ENCODE assay signal across 28 mouse cellular contexts in the genomic region with DNA sequence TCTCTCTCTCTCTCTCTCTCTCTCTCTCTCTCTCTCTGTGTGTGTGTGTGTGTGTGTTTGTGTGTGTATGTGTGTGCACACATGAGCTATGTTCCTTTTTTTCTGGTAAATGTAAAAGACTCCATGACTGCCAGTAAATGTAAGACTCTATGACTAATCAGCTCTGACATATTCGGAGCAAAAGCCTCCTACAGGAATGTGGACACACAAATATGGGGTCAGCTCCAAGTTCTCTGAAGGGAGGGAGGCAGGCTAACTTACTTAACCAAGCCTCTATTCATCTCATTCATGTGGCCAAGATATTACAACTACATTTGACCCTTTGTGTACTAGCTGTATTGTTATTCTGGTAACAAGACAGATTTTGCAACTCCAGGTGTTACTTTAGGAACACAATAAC. TPM values are rescaled to one million over a fixed set of nuclear protein-coding genes. Genes with fewer than 3 reads are reported as not detected.
DNase-seq lines count a peak whose midpoint lies in the region; ATAC-seq and TF ChIP-seq lines count a peak whose summit lies in the region.
"Had no signal": no experiment of that assay in that cellular context is flagged by ENCODE, and none has a peak within 500 bp of the region (broad histone marks: within the 10 kb centered on the region; RNA-seq: fewer than 3 reads in every experiment).

No protein-coding gene starts in this region.

- ATAC-seq in lung, postnatal 0 days: no peak
- no peak for ATAC-seq in midbrain, embryonic 16.5 days
- ATAC-seq: CD4-positive, CD25-positive, alpha-beta regulatory T cell, adult 4 months; forebrain, embryonic 14.5 days; forebrain, embryonic 16.5 days had no signal

- no peaks in the 10 kb centered on the region for H3K4me1 ChIP-seq in lung, postnatal 0 days (ENCODE audit: insufficient read depth, low read depth, low read length)
- no peaks in the 10 kb centered on the region for H3K4me1 ChIP-seq in lung, adult 2 months (ENCODE audit: control insufficient read depth, insufficient read depth, low read length)
- no peaks in the 10 kb centered on the region for H3K4me1 ChIP-seq in midbrain, embryonic 16.5 days (ENCODE audit: control insufficient read depth, insufficient read depth, low read length)
- H3K4me1 ChIP-seq: embryonic facial prominence, embryonic 13.5 days; embryonic facial prominence, embryonic 15.5 days; forebrain, embryonic 10.5 days; forebrain, embryonic 12.5 days had no signal

- no peaks in the 10 kb centered on the region for H3K9me3 ChIP-seq in lung, postnatal 0 days (ENCODE audit: low read length)
- no peaks in the 10 kb centered on the region for H3K9me3 ChIP-seq in midbrain, embryonic 16.5 days (replicated peaks; ENCODE audit: control insufficient read depth, low read length, poor library complexity, severe bottlenecking)
- H3K9me3 ChIP-seq: embryonic facial prominence, embryonic 13.5 days; embryonic facial prominence, embryonic 15.5 days; forebrain, embryonic 10.5 days; forebrain, embryonic 12.5 days; G1E had no signal

- no peak overlapping the region for H3K9ac ChIP-seq in lung, postnatal 0 days (replicated peaks; ENCODE audit: low read depth)
- H3K9ac ChIP-seq in midbrain, embryonic 16.5 days (ENCODE audit: low read depth, low read length): no peak overlapping the region
- H3K9ac ChIP-seq: embryonic facial prominence, embryonic 13.5 days; embryonic facial prominence, embryonic 15.5 days; forebrain, embryonic 12.5 days had no signal

- no peak overlapping the region for H3K4me3 ChIP-seq in lung, postnatal 0 days (ENCODE audit: low read depth, low read length)
- no peak overlapping the region for H3K4me3 ChIP-seq in lung, adult 2 months (replicated peaks; ENCODE audit: extremely low read depth, low read depth, low read length)
- no peak overlapping the region for H3K4me3 ChIP-seq in midbrain, embryonic 16.5 days (ENCODE audit: low read depth, low read length)
- H3K4me3 ChIP-seq: embryonic facial prominence, embryonic 13.5 days; embryonic facial prominence, embryonic 15.5 days; erythroblast, embryonic 14.5 days; forebrain, embryonic 10.5 days; forebrain, embryonic 12.5 days had no signal

- peak; percentile 5 for DNase-seq in lung, postnatal 0 days (ENCODE audit: low spot score)
- no peak for DNase-seq in lung, adult 2 months
- peak; percentile 46 for DNase-seq in retina, embryonic 14.5 days (ENCODE audit: low spot score)
- no peak for DNase-seq in layer of hippocampus, adult 9-11 months
- DNase-seq: adrenal gland, adult 2 months; adrenal gland, postnatal 10 days; adrenal gland, postnatal 25 days; B cell, adult 2 months; cerebellum, adult 11 months; cerebellum, adult 18-20 months; cerebellum, adult 8-10 months; cerebellum, adult 9-11 months; cerebellum, postnatal 14 days; cerebellum, postnatal 36 days; embryo, embryonic 11 days had no signal

- H3K36me3 ChIP-seq in lung, postnatal 0 days (ENCODE audit: insufficient read depth, low read length): no peaks in the 10 kb centered on the region
- no peaks in the 10 kb centered on the region for H3K36me3 ChIP-seq in midbrain, embryonic 16.5 days (ENCODE audit: control insufficient read depth, insufficient read depth, low read length)
- H3K36me3 ChIP-seq: embryonic facial prominence, embryonic 13.5 days; embryonic facial prominence, embryonic 15.5 days; forebrain, embryonic 10.5 days; forebrain, embryonic 12.5 days; G1E had no signal

- no peak overlapping the region for H3K4me2 ChIP-seq in lung, postnatal 0 days (replicated peaks; ENCODE audit: low read depth, low read length)
- no peak overlapping the region for H3K4me2 ChIP-seq in midbrain, embryonic 16.5 days (ENCODE audit: low read length)
- H3K4me2 ChIP-seq: embryonic facial prominence, embryonic 13.5 days; embryonic facial prominence, embryonic 15.5 days; forebrain, embryonic 12.5 days had no signal

- 43% methylated on average over 1 of the region's 1 CpGs for WGBS in lung, postnatal 0 days
- WGBS in lung, adult 2 months: 22% methylated on average over 1 of the region's 1 CpGs
- 67% methylated on average over 1 of the region's 1 CpGs for WGBS in midbrain, embryonic 16.5 days

- no peaks in the 10 kb centered on the region for H3K27me3 ChIP-seq in lung, postnatal 0 days (replicated peaks; ENCODE audit: insufficient read depth, low read length)
- H3K27me3 ChIP-seq in midbrain, embryonic 16.5 days (ENCODE audit: control insufficient read depth, insufficient read depth, low read depth, low read length): no peaks in the 10 kb centered on the region
- H3K27me3 ChIP-seq: CH12.LX; embryonic facial prominence, embryonic 13.5 days; embryonic facial prominence, embryonic 15.5 days; forebrain, embryonic 12.5 days had no signal

- no peak for TF ChIP-seq POLR2A in lung, adult 2 months (IDR thresholded peaks at IDR 0.05; ENCODE audit: borderline replicate concordance, extremely low read depth, low read depth, low read length)

- TF ChIP-seq EP300 in lung, postnatal 0 days (IDR thresholded peaks at IDR 0.05): no peak

- TF ChIP-seq CTCF in lung, postnatal 0 days (IDR thresholded peaks at IDR 0.05): no peak
- TF ChIP-seq CTCF in lung, adult 2 months (IDR thresholded peaks at IDR 0.05; ENCODE audit: insufficient read depth, low read length): no peak

- no peak overlapping the region for H3K27ac ChIP-seq in lung, postnatal 0 days (ENCODE audit: low read length)
- no peak overlapping the region for H3K27ac ChIP-seq in midbrain, embryonic 16.5 days (ENCODE audit: low read length)
- H3K27ac ChIP-seq: embryonic facial prominence, embryonic 13.5 days; embryonic facial prominence, embryonic 15.5 days; forebrain, embryonic 10.5 days; forebrain, embryonic 12.5 days had no signal

RNA-seq across cellular contexts. Expression of a gene that starts 8.4 kb away (rescaled TPM):
- polyA plus RNA-seq in lung, postnatal 0 days (2015; fragmentation: Nextera tagmentation; extraction: Ambion mirVana): not detected in 2 replicates
- polyA plus RNA-seq in lung, adult 2 months (2012; rRNA removed): not detected in 2 replicates
- not detected in 2 replicates for polyA plus RNA-seq in midbrain, embryonic 16.5 days (2015; fragmentation: Nextera tagmentation; extraction: Ambion mirVana)
- polyA plus RNA-seq: adrenal gland, adult 2 months; brain, embryonic 14.5 days; CD4-positive, CD25-positive, alpha-beta regulatory T cell, adult 4 months; embryonic facial prominence, embryonic 11.5 days; embryonic facial prominence, embryonic 13.5 days; erythroblast, embryonic 14.5 days; forebrain, embryonic 10.5 days; forebrain, embryonic 12.5 days; forebrain, embryonic 14.5 days; forebrain, embryonic 16.5 days; G1E had no signal

RNA-seq across cellular contexts. Expression of a gene that starts 25.6 kb away (rescaled TPM):
- not detected in 2 replicates for polyA plus RNA-seq in lung, postnatal 0 days (2015; fragmentation: Nextera tagmentation; extraction: Ambion mirVana)
- polyA plus RNA-seq in lung, adult 2 months (2012; rRNA removed): not detected in 2 replicates
- polyA plus RNA-seq in midbrain, embryonic 16.5 days (2015; fragmentation: Nextera tagmentation; extraction: Ambion mirVana): not detected in 2 replicates
- polyA plus RNA-seq: adrenal gland, adult 2 months; brain, embryonic 14.5 days; CD4-positive, CD25-positive, alpha-beta regulatory T cell, adult 4 months; embryonic facial prominence, embryonic 11.5 days; embryonic facial prominence, embryonic 13.5 days; embryonic facial prominence, embryonic 15.5 days; erythroblast, embryonic 14.5 days; forebrain, embryonic 10.5 days; forebrain, embryonic 12.5 days; forebrain, embryonic 14.5 days; forebrain, embryonic 16.5 days; G1E had no signal

RNA-seq across cellular contexts. Expression of a gene that starts 46.3 kb away (rescaled TPM):
- not detected in 2 replicates for polyA plus RNA-seq in lung, postnatal 0 days (2015; fragmentation: Nextera tagmentation; extraction: Ambion mirVana)
- not detected in 2 replicates for polyA plus RNA-seq in lung, adult 2 months (2012; rRNA removed)
- not detected in 2 replicates for polyA plus RNA-seq in midbrain, embryonic 16.5 days (2015; fragmentation: Nextera tagmentation; extraction: Ambion mirVana)
- polyA plus RNA-seq: adrenal gland, adult 2 months; brain, embryonic 14.5 days; CD4-positive, CD25-positive, alpha-beta regulatory T cell, adult 4 months; embryonic facial prominence, embryonic 11.5 days; embryonic facial prominence, embryonic 13.5 days; erythroblast, embryonic 14.5 days; forebrain, embryonic 10.5 days; forebrain, embryonic 12.5 days; forebrain, embryonic 14.5 days; forebrain, embryonic 16.5 days; G1E had no signal

Comparison
In these comparisons a context has a peak if more than half of its experiments do, and no peak if none do; other contexts are left out.
1. DNase-seq: peak in lung, postnatal 0 days (single experiment) and retina, embryonic 14.5 days (single experiment); none in lung, adult 2 months (single experiment) and layer of hippocampus, adult 9-11 months (single experiment).